ENCODE assay signal across 9 mouse cellular contexts in genomic region chr2:25465816-25466635, GRCm38 (mm10). TPM values are rescaled to one million over a fixed set of nuclear protein-coding genes. Genes with fewer than 3 reads are reported as not detected.
DNase-seq lines count a peak whose midpoint lies in the region; ATAC-seq lines count a peak whose summit lies in the region.
"Had no signal": no experiment of that assay in that cellular context is flagged by ENCODE, and none has a peak within 500 bp of the region (broad histone marks: within the 10 kb centered on the region; RNA-seq: fewer than 3 reads in every experiment).

No protein-coding gene starts in this region.

- no peaks in the 10 kb centered on the region for H3K27me3 ChIP-seq in hindbrain, embryonic 13.5 days
- no peaks in the 10 kb centered on the region for H3K27me3 ChIP-seq in hindbrain, embryonic 16.5 days (replicated peaks; ENCODE audit: control insufficient read depth, insufficient read depth, low read length)

- peaks cover 35% of the 10 kb centered on the region for H3K4me1 ChIP-seq in hindbrain, embryonic 13.5 days (replicated peaks)
- H3K4me1 ChIP-seq in hindbrain, embryonic 16.5 days (ENCODE audit: control insufficient read depth, insufficient read depth, low read depth, low read length), result peaks cover 14% of the 10 kb centered on the region

- no peaks in the 10 kb centered on the region for H3K36me3 ChIP-seq in hindbrain, embryonic 13.5 days
- H3K36me3 ChIP-seq in hindbrain, embryonic 16.5 days (ENCODE audit: control insufficient read depth, insufficient read depth, low read length), result no peaks in the 10 kb centered on the region

- intact Hi-C loops in gastrocnemius, postnatal 14 days (cut with DNase I; ENCODE audit: low total_unique reads), result no loop called here
- intact Hi-C loops in left cerebral cortex, postnatal 10 days (cut with DNase I), result no loop called here

- no peak overlapping the region for H3K27ac ChIP-seq in hindbrain, embryonic 13.5 days
- no peak overlapping the region for H3K27ac ChIP-seq in hindbrain, embryonic 16.5 days (ENCODE audit: low read depth, low read length)

- no peak overlapping the region for H3K4me2 ChIP-seq in hindbrain, embryonic 13.5 days
- no peak overlapping the region for H3K4me2 ChIP-seq in hindbrain, embryonic 16.5 days (ENCODE audit: low read length)

- 59% methylated on average over 10 of the region's 10 CpGs for WGBS in hindbrain, embryonic 13.5 days
- WGBS in hindbrain, embryonic 16.5 days, result 50% methylated on average over 10 of the region's 10 CpGs

- no peaks in the 10 kb centered on the region for H3K9me3 ChIP-seq in hindbrain, embryonic 13.5 days
- no peaks in the 10 kb centered on the region for H3K9me3 ChIP-seq in hindbrain, embryonic 16.5 days (ENCODE audit: control insufficient read depth, low read length)

- ATAC-seq in hindbrain, embryonic 13.5 days (ENCODE audit: low FRiP score), result no peak
- ATAC-seq in hindbrain, embryonic 16.5 days, result no peak

- peak; percentile 14 for DNase-seq in embryo, embryonic 11 days
- peak; percentile 34 to 45 for DNase-seq in lung, postnatal 4 days
- peak; percentile 58 to 75 for DNase-seq in spleen, postnatal 4 days (ENCODE audit: low spot score in 2 of 2)
- DNase-seq in right cerebral cortex, adult 2 months (ENCODE audit: low spot score in 2 of 2), result no peak
- no peak for DNase-seq in gastrocnemius, postnatal 14 days
- DNase-seq in left cerebral cortex, postnatal 10 days (ENCODE audit: extremely low spot score in 1 of 2, low spot score in 2 of 2), result no peak

- H3K9ac ChIP-seq in hindbrain, embryonic 13.5 days, result peak overlapping the region; percentile 29; the same call in 1 of the 2 replicates
- no peak overlapping the region for H3K9ac ChIP-seq in hindbrain, embryonic 16.5 days (ENCODE audit: low read depth, low read length)

- H3K4me3 ChIP-seq in hindbrain, embryonic 13.5 days, result no peak overlapping the region
- no peak overlapping the region for H3K4me3 ChIP-seq in hindbrain, embryonic 16.5 days (ENCODE audit: low read length)

RNA-seq across cellular contexts. Expression of gene Ptgds, which starts 3.8 kb away (rescaled TPM):
- polyA plus RNA-seq in hindbrain, embryonic 13.5 days (2015; fragmentation: Nextera tagmentation; extraction: Ambion mirVana), result 50.3 and 50.5 TPM in 2 replicates
- polyA plus RNA-seq in hindbrain, embryonic 16.5 days (2015; fragmentation: Nextera tagmentation; extraction: Ambion mirVana), result 904 and 1,173 TPM in 2 replicates
- total RNA-seq in gastrocnemius, postnatal 14 days (2021), result 1 to 10 TPM; 1.3 to 1.4 TPM
- 1,000 to 10,000 TPM; 1,004 to 1,053 TPM for total RNA-seq in left cerebral cortex, postnatal 10 days (2021)

RNA-seq across cellular contexts. Expression of gene Paxx, which starts 5.1 kb away (rescaled TPM):
- polyA plus RNA-seq in hindbrain, embryonic 13.5 days (2015; fragmentation: Nextera tagmentation; extraction: Ambion mirVana), result 91.6 and 98.8 TPM in 2 replicates
- polyA plus RNA-seq in hindbrain, embryonic 16.5 days (2015; fragmentation: Nextera tagmentation; extraction: Ambion mirVana), result 117 and 134 TPM in 2 replicates
- 10 to 100 TPM; 15.7 to 18.9 TPM for total RNA-seq in gastrocnemius, postnatal 14 days (2021)
- total RNA-seq in left cerebral cortex, postnatal 10 days (2021), result 10 to 100 TPM; 72.0 to 79.5 TPM

RNA-seq across cellular contexts. Expression of gene Clic3, which starts 9.4 kb away (rescaled TPM):
- polyA plus RNA-seq in hindbrain, embryonic 13.5 days (2015; fragmentation: Nextera tagmentation; extraction: Ambion mirVana), result 3.4 and 3.7 TPM in 2 replicates
- 3.4 and 4.1 TPM in 2 replicates for polyA plus RNA-seq in hindbrain, embryonic 16.5 days (2015; fragmentation: Nextera tagmentation; extraction: Ambion mirVana)
- total RNA-seq in gastrocnemius, postnatal 14 days (2021), result not detected
- total RNA-seq in left cerebral cortex, postnatal 10 days (2021), result under 1 TPM in 1 of 2 experiments, not detected in 1; 0.87 TPM

RNA-seq across cellular contexts. Expression of gene Lcn12, which starts 27.7 kb away (rescaled TPM):
- polyA plus RNA-seq in hindbrain, embryonic 13.5 days (2015; fragmentation: Nextera tagmentation; extraction: Ambion mirVana), result not detected in 2 replicates
- polyA plus RNA-seq in hindbrain, embryonic 16.5 days (2015; fragmentation: Nextera tagmentation; extraction: Ambion mirVana), result not detected in 2 replicates
- total RNA-seq in gastrocnemius, postnatal 14 days (2021), result not detected
- not detected for total RNA-seq in left cerebral cortex, postnatal 10 days (2021)
- polyA plus RNA-seq: intestine, embryonic 14.5 days had no signal

RNA-seq across cellular contexts. Expression of gene Fbxw5, which starts 34.5 kb away (rescaled TPM):
- 119 and 125 TPM in 2 replicates for polyA plus RNA-seq in hindbrain, embryonic 13.5 days (2015; fragmentation: Nextera tagmentation; extraction: Ambion mirVana)
- polyA plus RNA-seq in hindbrain, embryonic 16.5 days (2015; fragmentation: Nextera tagmentation; extraction: Ambion mirVana), result 136 and 153 TPM in 2 replicates
- total RNA-seq in gastrocnemius, postnatal 14 days (2021), result 10 to 100 TPM; 68.6 to 70.5 TPM
- 100 to 1,000 TPM; 127 TPM for total RNA-seq in left cerebral cortex, postnatal 10 days (2021)

Comparison
In these comparisons a context has a peak if more than half of its experiments do, and no peak if none do; other contexts are left out.
1. DNase-seq: peak in embryo, embryonic 11 days (single experiment), lung, postnatal 4 days (2 of 2) and spleen, postnatal 4 days (2 of 2); none in right cerebral cortex, adult 2 months (0 of 2), gastrocnemius, postnatal 14 days (single experiment) and left cerebral cortex, postnatal 10 days (0 of 2).
2. RNA of gene Ptgds, which starts 3.8 kb away (total RNA-seq): 1,004 to 1,053 TPM in left cerebral cortex, postnatal 10 days; 1.3 to 1.4 TPM in gastrocnemius, postnatal 14 days; every median in the first group is over 100 times any median in the second.